Mouse (Mus musculus) G1E (cell line): ENCODE results near the gene Gm13283.
"Not testable (repeated sequence)": the region's sequence is repeated elsewhere in the genome, so short reads cannot be mapped to it uniquely, and the experiment has no call there.

ENCODE experiments used
- CTCF ChIP-seq: IDR thresholded peaks from 2 replicates; pipeline ENCODE4 v1.5.1; 2012; ENCODE audit warnings: low read depth, low read length, inconsistent platforms, mixed read lengths
- GATA1 ChIP-seq: IDR thresholded peaks from 2 replicates; pipeline ENCODE4 v1.6.1; 2012; ENCODE audit warnings: borderline replicate concordance, low read length, inconsistent platforms, mixed read lengths
- GATA2 ChIP-seq: IDR thresholded peaks from 2 replicates; pipeline ENCODE4 v1.6.1; 2012; ENCODE audit warnings: low read depth, low read length, inconsistent platforms, borderline replicate concordance
- POLR2AphosphoS5 ChIP-seq: IDR thresholded peaks from 2 replicates; pipeline ENCODE4 v1.6.1; 2012; ENCODE audit warnings: low read depth, low read length, inconsistent platforms; ENCODE audit not compliant: insufficient replicate concordance
- TAL1 ChIP-seq: conservative IDR thresholded peaks from 2 replicates; pipeline ENCODE4 v1.6.1; 2012; ENCODE audit warnings: low read depth, low read length, inconsistent platforms, mixed read lengths

GRCm38 (mm10) chr4:88761776-88762175, 1.9 kb downstream of the Gm13283 start:
- not testable (repeated sequence) for TF ChIP-seq CTCF, POLR2AphosphoS5, GATA1, GATA2, TAL1
